Mouse (Mus musculus): ENCODE data around the gene Pld1. TPM values are rescaled to one million over a fixed set of nuclear protein-coding genes. Genes with fewer than 3 reads are reported as not detected.

Gene Pld1
- polyA plus RNA-seq, 1 experiment from 2014 or later: 4.5 TPM

DNA sequence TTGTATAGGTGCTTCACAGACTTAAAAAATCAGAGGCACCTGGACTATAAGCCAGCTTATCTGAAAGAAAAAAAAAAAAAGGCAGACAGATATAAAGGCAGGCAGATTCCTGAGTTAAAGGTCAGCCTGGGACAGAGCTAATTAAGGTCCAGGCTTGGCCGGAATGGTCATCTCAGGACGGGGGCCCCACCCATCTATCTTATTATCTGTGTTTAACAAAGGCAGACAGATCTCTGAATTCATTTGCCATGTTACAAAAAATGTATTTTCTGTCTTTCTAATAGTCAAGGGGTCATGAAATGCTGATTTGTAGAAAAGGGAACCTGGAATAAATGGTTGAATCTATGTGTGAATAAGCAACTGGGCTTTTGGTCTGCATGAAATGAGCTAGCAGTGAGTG is 30.2 kb upstream of the Pld1 start:
- Histone ChIP-seq H3K4me2 (replicated peaks; ENCODE audit: low read depth, low read length) (no peak overlapping the region), H3K27me3 (ENCODE audit: control insufficient read depth, insufficient read depth, low read length) (no peaks in the 10 kb centered on the region), H3K9ac (ENCODE audit: low read depth, low read length) (no peak overlapping the region), H3K36me3 (ENCODE audit: control insufficient read depth, insufficient read depth, low read length) (no peaks in the 10 kb centered on the region), H3K4me1 (replicated peaks; ENCODE audit: control insufficient read depth, insufficient read depth, low read length) (no peaks in the 10 kb centered on the region), H3K4me3 (ENCODE audit: low read depth, low read length) (no peak overlapping the region), H3K27ac (ENCODE audit: low read depth, low read length) (no peak overlapping the region), H3K9me3 (ENCODE audit: control insufficient read depth, low read length) (no peaks in the 10 kb centered on the region)
- no peak for DNase-seq (ENCODE audit: low spot score)
- 76% methylated on average over 2 of the region's 2 CpGs for WGBS
- no peak for ATAC-seq (ENCODE audit: low FRiP score)

GRCm38 (mm10) chr3:27909016-27909415 is 29.5 kb upstream of the Pld1 start:
- ATAC-seq (ENCODE audit: low FRiP score) (no peak), DNase-seq (ENCODE audit: low spot score) (no peak)
- no peaks in the 10 kb centered on the region for H3K36me3 ChIP-seq (ENCODE audit: control insufficient read depth, insufficient read depth, low read length)
- H3K27me3 ChIP-seq (ENCODE audit: control insufficient read depth, insufficient read depth, low read length): no peaks in the 10 kb centered on the region
- no peaks in the 10 kb centered on the region for H3K4me1 ChIP-seq (replicated peaks; ENCODE audit: control insufficient read depth, insufficient read depth, low read length)
- no peak overlapping the region for H3K4me2 ChIP-seq (replicated peaks; ENCODE audit: low read depth, low read length)
- no peaks in the 10 kb centered on the region for H3K9me3 ChIP-seq (ENCODE audit: control insufficient read depth, low read length)
- whole genome bisulfite sequencing: 92% methylated on average over 3 of the region's 3 CpGs
- no peak overlapping the region for H3K27ac ChIP-seq (ENCODE audit: low read depth, low read length)
- H3K9ac ChIP-seq (ENCODE audit: low read depth, low read length): no peak overlapping the region
- H3K4me3 ChIP-seq (ENCODE audit: low read depth, low read length): no peak overlapping the region

- Histone ChIP-seq H3K9ac (ENCODE audit: low read depth, low read length) (no peak overlapping the region), H3K4me3 (ENCODE audit: low read depth, low read length) (no peak overlapping the region), H3K4me2 (replicated peaks; ENCODE audit: low read depth, low read length) (no peak overlapping the region), H3K27ac (ENCODE audit: low read depth, low read length) (no peak overlapping the region), H3K9me3 (ENCODE audit: control insufficient read depth, low read length) (no peaks in the 10 kb centered on the region), H3K27me3 (ENCODE audit: control insufficient read depth, insufficient read depth, low read length) (no peaks in the 10 kb centered on the region), H3K4me1 (replicated peaks; ENCODE audit: control insufficient read depth, insufficient read depth, low read length) (no peaks in the 10 kb centered on the region), H3K36me3 (ENCODE audit: control insufficient read depth, insufficient read depth, low read length) (no peaks in the 10 kb centered on the region)
- 87% methylated on average over 14 of the region's 14 CpGs for WGBS
- DNase-seq (ENCODE audit: low spot score) (no peak), ATAC-seq (ENCODE audit: low FRiP score) (no peak)
Observed at GRCm38 (mm10) chr3:27918656-27919436, 19.6 kb upstream of the Pld1 start.

GRCm38 (mm10) chr3:27921268-27922020 is 17.1 kb upstream of the Pld1 start:
- Histone ChIP-seq H3K4me3 (ENCODE audit: low read depth, low read length) (no peak overlapping the region), H3K9me3 (ENCODE audit: control insufficient read depth, low read length) (no peaks in the 10 kb centered on the region), H3K4me1 (replicated peaks; ENCODE audit: control insufficient read depth, insufficient read depth, low read length) (no peaks in the 10 kb centered on the region), H3K36me3 (ENCODE audit: control insufficient read depth, insufficient read depth, low read length) (no peaks in the 10 kb centered on the region), H3K9ac (ENCODE audit: low read depth, low read length) (no peak overlapping the region), H3K27me3 (ENCODE audit: control insufficient read depth, insufficient read depth, low read length) (no peaks in the 10 kb centered on the region), H3K4me2 (replicated peaks; ENCODE audit: low read depth, low read length) (no peak overlapping the region), H3K27ac (ENCODE audit: low read depth, low read length) (no peak overlapping the region)
- WGBS: 94% methylated on average over 11 of the region's 11 CpGs
- ATAC-seq (ENCODE audit: low FRiP score) (no peak), DNase-seq (ENCODE audit: low spot score) (no peak)

DNA sequence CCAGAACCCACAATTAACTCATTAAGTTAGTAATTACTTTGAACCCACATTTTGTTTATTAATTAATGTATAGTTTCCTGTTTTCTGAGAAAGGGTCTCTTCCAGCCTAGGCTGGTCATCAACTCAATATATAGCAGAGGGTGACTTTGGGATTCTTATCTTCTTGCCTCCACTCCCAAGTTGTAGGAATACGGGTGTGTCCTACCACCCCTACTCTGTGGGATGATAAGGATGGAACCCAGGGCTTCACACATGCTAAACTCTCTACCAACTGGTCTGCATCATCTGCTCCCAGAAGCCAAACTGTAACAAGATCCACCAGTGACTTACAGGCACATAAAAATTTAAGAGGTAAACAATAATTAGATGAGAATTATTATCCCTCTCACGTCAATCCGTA is 14.5 kb upstream of the Pld1 start:
- DNase-seq (ENCODE audit: low spot score): no peak
- no peak overlapping the region for H3K4me2 ChIP-seq (replicated peaks; ENCODE audit: low read depth, low read length)
- H3K4me3 ChIP-seq (ENCODE audit: low read depth, low read length): no peak overlapping the region
- no peaks in the 10 kb centered on the region for H3K4me1 ChIP-seq (replicated peaks; ENCODE audit: control insufficient read depth, insufficient read depth, low read length)
- ATAC-seq (ENCODE audit: low FRiP score): no peak
- H3K9ac ChIP-seq (ENCODE audit: low read depth, low read length): no peak overlapping the region
- WGBS: 94% methylated on average over 3 of the region's 3 CpGs
- H3K9me3 ChIP-seq (ENCODE audit: control insufficient read depth, low read length): no peaks in the 10 kb centered on the region
- H3K36me3 ChIP-seq (ENCODE audit: control insufficient read depth, insufficient read depth, low read length): no peaks in the 10 kb centered on the region
- no peaks in the 10 kb centered on the region for H3K27me3 ChIP-seq (ENCODE audit: control insufficient read depth, insufficient read depth, low read length)
- no peak overlapping the region for H3K27ac ChIP-seq (ENCODE audit: low read depth, low read length)

GRCm38 (mm10) chr3:27929219-27929618 is 9.3 kb upstream of the Pld1 start:
- H3K9ac ChIP-seq (ENCODE audit: low read depth, low read length): no peak overlapping the region
- no peaks in the 10 kb centered on the region for H3K4me1 ChIP-seq (replicated peaks; ENCODE audit: control insufficient read depth, insufficient read depth, low read length)
- ATAC-seq (ENCODE audit: low FRiP score) (no peak), DNase-seq (ENCODE audit: low spot score) (no peak)
- no peaks in the 10 kb centered on the region for H3K27me3 ChIP-seq (ENCODE audit: control insufficient read depth, insufficient read depth, low read length)
- H3K4me2 ChIP-seq (replicated peaks; ENCODE audit: low read depth, low read length): no peak overlapping the region
- H3K36me3 ChIP-seq (ENCODE audit: control insufficient read depth, insufficient read depth, low read length): no peaks in the 10 kb centered on the region
- no peak overlapping the region for H3K27ac ChIP-seq (ENCODE audit: low read depth, low read length)
- 86% methylated on average over 4 of the region's 4 CpGs for WGBS
- H3K9me3 ChIP-seq (ENCODE audit: control insufficient read depth, low read length): no peaks in the 10 kb centered on the region
- H3K4me3 ChIP-seq (ENCODE audit: low read depth, low read length): no peak overlapping the region

DNA sequence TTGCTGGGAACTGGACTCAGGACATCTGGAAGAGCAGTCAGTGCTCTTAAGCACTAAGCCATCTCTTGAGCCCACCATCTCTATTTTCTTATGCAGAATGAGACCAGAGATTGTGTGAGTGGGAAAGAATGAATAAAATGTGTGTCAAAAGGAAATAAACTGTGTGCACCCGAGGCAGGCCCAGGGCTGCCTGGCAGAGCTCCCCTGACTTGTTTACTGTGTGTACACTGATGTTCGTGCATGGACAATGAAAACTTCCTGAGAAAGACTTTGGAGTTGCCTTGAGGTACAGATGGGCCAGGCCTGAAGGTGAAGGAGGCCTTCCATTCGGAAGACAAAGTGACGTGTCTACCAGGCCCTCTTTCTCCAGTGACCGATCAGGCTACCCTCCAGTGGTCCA is 6.1 kb upstream of the Pld1 start:
- no peaks in the 10 kb centered on the region for H3K27me3 ChIP-seq (ENCODE audit: control insufficient read depth, insufficient read depth, low read length)
- H3K4me1 ChIP-seq (replicated peaks; ENCODE audit: control insufficient read depth, insufficient read depth, low read length): no peaks in the 10 kb centered on the region
- H3K36me3 ChIP-seq (ENCODE audit: control insufficient read depth, insufficient read depth, low read length): no peaks in the 10 kb centered on the region
- ATAC-seq (ENCODE audit: low FRiP score) (no peak), DNase-seq (ENCODE audit: low spot score) (no peak)
- H3K9me3 ChIP-seq (ENCODE audit: control insufficient read depth, low read length): no peaks in the 10 kb centered on the region
- H3K4me3 ChIP-seq (ENCODE audit: low read depth, low read length): no peak overlapping the region
- WGBS: 92% methylated on average over 5 of the region's 5 CpGs
- no peak overlapping the region for H3K27ac ChIP-seq (ENCODE audit: low read depth, low read length)
- no peak overlapping the region for H3K9ac ChIP-seq (ENCODE audit: low read depth, low read length)
- H3K4me2 ChIP-seq (replicated peaks; ENCODE audit: low read depth, low read length): no peak overlapping the region

- ATAC-seq (ENCODE audit: low FRiP score): no peak
- H3K4me2 ChIP-seq (replicated peaks; ENCODE audit: low read depth, low read length): no peak overlapping the region
- no peak overlapping the region for H3K27ac ChIP-seq (ENCODE audit: low read depth, low read length)
- DNase-seq (ENCODE audit: low spot score): no peak
- WGBS: 61% methylated on average over 3 of the region's 3 CpGs
- H3K27me3 ChIP-seq (ENCODE audit: control insufficient read depth, insufficient read depth, low read length): no peaks in the 10 kb centered on the region
- no peaks in the 10 kb centered on the region for H3K9me3 ChIP-seq (ENCODE audit: control insufficient read depth, low read length)
- H3K9ac ChIP-seq (ENCODE audit: low read depth, low read length): no peak overlapping the region
- H3K36me3 ChIP-seq (ENCODE audit: control insufficient read depth, insufficient read depth, low read length): no peaks in the 10 kb centered on the region
- H3K4me3 ChIP-seq (ENCODE audit: low read depth, low read length): no peak overlapping the region
- H3K4me1 ChIP-seq (replicated peaks; ENCODE audit: control insufficient read depth, insufficient read depth, low read length): peaks cover 2% of the 10 kb centered on the region; the same call in 1 of the 2 replicates
Observed at GRCm38 (mm10) chr3:27935644-27936043, 2.9 kb upstream of the Pld1 start.

DNA sequence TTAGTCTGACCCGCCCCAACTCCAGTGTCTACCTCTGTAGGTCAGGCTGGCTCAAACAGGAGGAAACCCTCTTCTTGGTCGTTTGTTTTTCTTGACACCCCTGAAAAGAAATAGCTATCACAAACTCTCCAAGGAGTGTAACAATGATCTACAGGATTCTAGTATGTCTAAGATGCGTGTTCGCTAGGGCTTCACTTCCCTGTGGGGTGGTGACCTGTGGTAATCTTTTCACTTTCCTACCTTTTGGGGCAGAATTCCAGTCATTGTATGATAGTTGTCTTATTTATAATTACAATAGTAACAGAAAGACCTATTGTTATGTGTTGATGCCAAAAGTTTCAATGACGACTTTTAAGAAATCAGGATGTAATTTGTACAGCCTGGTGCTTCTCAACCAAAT is 1.8 kb upstream of the Pld1 start:
- no peak for ATAC-seq (ENCODE audit: low FRiP score)
- H3K27me3 ChIP-seq (ENCODE audit: control insufficient read depth, insufficient read depth, low read length): no peaks in the 10 kb centered on the region
- no peak for DNase-seq (ENCODE audit: low spot score)
- H3K4me1 ChIP-seq (replicated peaks; ENCODE audit: control insufficient read depth, insufficient read depth, low read length): peaks cover 2% of the 10 kb centered on the region; the same call in 1 of the 2 replicates
- no peak overlapping the region for H3K9ac ChIP-seq (ENCODE audit: low read depth, low read length)
- H3K36me3 ChIP-seq (ENCODE audit: control insufficient read depth, insufficient read depth, low read length): no peaks in the 10 kb centered on the region
- H3K4me3 ChIP-seq (ENCODE audit: low read depth, low read length): no peak overlapping the region
- 77% methylated on average over 5 of the region's 5 CpGs for WGBS
- no peak overlapping the region for H3K4me2 ChIP-seq (replicated peaks; ENCODE audit: low read depth, low read length)
- H3K27ac ChIP-seq (ENCODE audit: low read depth, low read length): no peak overlapping the region
- no peaks in the 10 kb centered on the region for H3K9me3 ChIP-seq (ENCODE audit: control insufficient read depth, low read length)
